Mouse (Mus musculus): ENCODE results near the gene Mical2.

DNA sequence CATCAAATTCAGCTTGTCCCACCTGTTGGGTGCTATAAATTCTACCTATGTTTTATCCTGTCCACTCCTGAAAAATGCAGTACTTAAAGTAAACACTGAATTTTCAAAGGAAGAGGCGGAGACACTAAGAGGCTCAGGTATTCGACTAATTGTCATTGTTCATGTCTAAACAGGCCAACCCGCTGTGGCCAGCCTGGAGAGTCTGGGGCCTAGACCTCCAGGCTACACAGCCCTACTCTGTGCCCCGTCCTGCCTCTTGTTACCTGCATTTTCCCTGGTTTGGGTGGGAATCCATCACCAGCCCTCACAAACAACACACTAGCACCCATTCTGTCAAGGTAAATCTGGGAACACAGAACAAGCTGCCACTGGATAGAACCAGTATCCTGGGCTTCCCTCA lies 191.9 kb downstream of the Mical2 start:
- no peak for TF ChIP-seq CTCF (conservative IDR thresholded peaks at IDR 0.05; ENCODE audit: insufficient read depth, insufficient read length, low read depth, low read length)
- TF ChIP-seq POLR2A (IDR thresholded peaks at IDR 0.05; ENCODE audit: low read depth, low read length) = no peak
